Mouse (Mus musculus) brain, embryonic 14.5 days (tissue): ENCODE measurements around the gene Serpinh1.

Experiments used
- CTCF ChIP-seq: fragments of 200-500 bp; IDR thresholded peaks from 2 replicates; pipeline ENCODE4 v1.5.1; 2012; ENCODE audit warnings: inconsistent platforms, mild to moderate bottlenecking, moderate library complexity, borderline replicate concordance; ENCODE audit not compliant: insufficient read depth, insufficient read length; ENCODE audit errors: extremely low read depth
- POLR2A ChIP-seq: fragments of 200-500 bp; IDR thresholded peaks from 2 replicates; pipeline ENCODE4 v1.6.1; 2012; ENCODE audit warnings: mild to moderate bottlenecking, inconsistent platforms, borderline replicate concordance; ENCODE audit not compliant: poor library complexity, insufficient read depth, insufficient read length, severe bottlenecking; ENCODE audit errors: extremely low read depth

DNA sequence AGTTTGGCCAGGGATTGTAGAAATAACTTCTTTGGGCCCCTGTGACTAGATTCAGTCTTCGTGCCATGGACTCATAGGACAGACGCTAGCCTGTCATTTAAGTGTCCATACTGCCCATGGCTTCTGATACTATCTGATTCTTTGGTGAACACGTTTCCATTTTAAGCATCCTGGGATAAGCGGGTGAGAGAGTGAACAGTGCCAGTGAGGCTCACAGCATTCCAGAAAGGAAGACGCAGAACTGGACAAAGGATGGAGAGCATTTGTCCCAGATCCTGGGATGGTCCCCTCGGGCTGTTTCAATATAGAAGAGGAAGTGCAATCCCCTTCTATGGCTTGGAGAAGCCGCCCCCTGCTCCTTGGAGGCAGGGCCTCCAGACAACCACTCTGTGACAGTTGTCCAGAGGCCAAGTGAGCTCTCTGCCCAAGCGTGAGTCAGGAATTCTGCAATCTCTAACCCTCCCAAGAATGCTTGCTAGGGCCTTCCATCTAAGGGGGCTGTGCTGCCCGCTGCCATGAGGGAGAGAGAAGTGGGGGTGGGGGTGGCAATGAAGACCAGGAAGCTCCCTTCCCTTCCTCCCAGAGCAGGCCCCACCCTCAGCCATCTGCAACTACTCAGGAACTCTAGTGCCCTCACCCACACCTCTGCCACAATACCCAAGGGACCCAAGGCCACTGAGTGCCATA is 3.3 kb upstream of the Serpinh1 start:
- no peak for TF ChIP-seq POLR2A
- no peak for TF ChIP-seq CTCF
